Mouse (Mus musculus) heart, postnatal 36 days (tissue): ENCODE measurements at regions not wholly inside any gene's neighbourhood (a gene's known extent, or its start where the extent isn't known, plus 50 kb on each side); places are given as distances from the start of the nearest gene placed in this dataset.
A peak's percentile ranks its signal among the peaks of the same experiment; 100 is the strongest.

Experiments
- DNase-seq, 2 experiments: peaks; one replicate each; pipeline ENCODE4 v3.0.0; 2021 to 2022
- intact Hi-C: fragments of 180-260 bp; cut with DNase I; formaldehyde crosslinking; loops from one replicate; pipeline ENCODE4 v1.15.1; 2025

- no peak for DNase-seq
- intact Hi-C loops = no loop called here
These were observed 50.8 kb upstream of the Elk3 start for GRCm38 (mm10) chr10:93361654-93362195.

- no peak for DNase-seq
- intact Hi-C loops = no loop called here
These were observed 53.3 kb upstream of the Elk3 start for GRCm38 (mm10) chr10:93364108-93364793.

- intact Hi-C loops = no loop called here
- peak in 1 of 2 experiments; percentile 18 for DNase-seq
These were observed 53.9 kb upstream of the Elk3 start for GRCm38 (mm10) chr10:93364881-93365280.

- DNase-seq = no peak
- intact Hi-C loops = no loop called here
These were observed 54.4 kb upstream of the Elk3 start for GRCm38 (mm10) chr10:93365318-93365717.

- DNase-seq = no peak
- intact Hi-C loops = no loop called here
These were observed 54.9 kb upstream of the Elk3 start for GRCm38 (mm10) chr10:93365824-93366223.

GRCm38 (mm10) chr10:93369737-93370136 is 58.8 kb upstream of the Elk3 start:
- DNase-seq = no peak
- intact Hi-C loops = no loop called here

- intact Hi-C loops = no loop called here
- DNase-seq = no peak
These were observed 59.4 kb upstream of the Elk3 start for GRCm38 (mm10) chr10:93370331-93370730.

- DNase-seq = no peak
- intact Hi-C loops = no loop called here
These were observed 61.3 kb upstream of the Elk3 start for GRCm38 (mm10) chr10:93372281-93372680.

GRCm38 (mm10) chr10:93373265-93373664 is 62.3 kb upstream of the Elk3 start:
- intact Hi-C loops = no loop called here
- DNase-seq = no peak

GRCm38 (mm10) chr10:93373954-93374689 is 63.2 kb upstream of the Elk3 start:
- no peak for DNase-seq
- intact Hi-C loops = no loop called here

GRCm38 (mm10) chr10:93374690-93374994 is 63.7 kb upstream of the Elk3 start:
- intact Hi-C loops = no loop called here
- DNase-seq = no peak

- peak; percentile 60 to 73 for DNase-seq
- intact Hi-C loops = loop anchor here (1.0 to 5.0 kb wide), 2 partner anchors 81 to 213 kb away; partner anchors contain the start of gene Cdk17
These were observed 64.2 kb upstream of the Elk3 start for GRCm38 (mm10) chr10:93375007-93375711.

- DNase-seq = no peak
These were observed 64.8 kb upstream of the Elk3 start for GRCm38 (mm10) chr10:93375771-93376170.

GRCm38 (mm10) chr10:93376457-93376941 is 65.6 kb upstream of the Elk3 start:
- DNase-seq = peak in 1 of 2 experiments; percentile 26
- intact Hi-C loops = loop anchor here (1.0 to 5.0 kb wide), 4 partner anchors 14 to 214 kb away; partner anchors contain the start of gene Cdk17

More at GRCm38 (mm10) chr10:93375771-93376170, 64.8 kb upstream of the Elk3 start:
- intact Hi-C loops = loop anchor here (1.0 to 5.0 kb wide), 5 partner anchors 15 to 213 kb away; partner anchors contain the start of gene Cdk17

- intact Hi-C loops = no loop called here
- DNase-seq = no peak
These were observed 63.9 kb upstream of the Lta4h start for GRCm38 (mm10) chr10:93389276-93389675.

- peak in 1 of 2 experiments; percentile 29 for DNase-seq
- intact Hi-C loops = loop anchor here (2.0 kb wide), 2 partner anchors 14 to 26 kb away; no protein-coding TSS in a partner anchor
These were observed 61.9 kb upstream of the Lta4h start for GRCm38 (mm10) chr10:93391296-93391695.

GRCm38 (mm10) chr10:93393902-93394301 is 59.3 kb upstream of the Lta4h start:
- intact Hi-C loops = no loop called here
- no peak for DNase-seq

GRCm38 (mm10) chr10:93397711-93398110 is 55.5 kb upstream of the Lta4h start:
- intact Hi-C loops = no loop called here
- DNase-seq = no peak

- no peak for DNase-seq
- intact Hi-C loops = no loop called here
These were observed 54.5 kb upstream of the Lta4h start for GRCm38 (mm10) chr10:93398531-93399320.
